Mouse (Mus musculus): ENCODE data around the gene Rpl27.
"Not testable (repeated sequence)": the region's sequence is repeated elsewhere in the genome, so short reads cannot be mapped to it uniquely, and the experiment has no call there.

Gene Rpl27

GRCm38 (mm10) chr11:101467477-101468262, 25.6 kb downstream of the Rpl27 start:
- peak; percentile 67 for DNase-seq (ENCODE audit: low read depth, low spot score)

- no peak for DNase-seq (ENCODE audit: low read depth, low spot score)
Observed at GRCm38 (mm10) chr11:101468263-101468688, 26.2 kb downstream of the Rpl27 start.

- DNase-seq (ENCODE audit: low read depth, low spot score) = no peak
Observed at GRCm38 (mm10) chr11:101468731-101469130, 26.6 kb downstream of the Rpl27 start.

DNA sequence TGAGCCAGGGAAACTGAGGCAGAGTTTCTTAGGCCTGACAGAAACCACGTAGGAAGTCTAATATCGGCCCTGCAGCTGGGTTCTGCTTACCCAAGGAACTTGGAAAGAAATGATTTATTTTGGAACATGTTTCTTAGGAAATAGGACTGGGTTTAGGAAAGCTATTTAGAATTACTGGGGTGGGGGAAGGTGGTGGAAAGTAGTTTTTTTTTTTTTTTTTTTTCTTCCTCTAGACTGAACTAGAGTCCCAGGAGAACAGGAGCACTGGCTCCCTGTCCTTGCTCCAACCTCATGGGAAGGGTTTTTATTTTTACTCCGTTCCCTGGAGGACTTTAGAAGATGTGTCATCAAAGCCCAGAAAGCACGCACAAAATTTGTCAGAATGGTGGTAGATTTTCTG, 27.1 kb downstream of the Rpl27 start:
- DNase-seq (ENCODE audit: low read depth, low spot score) = no peak

GRCm38 (mm10) chr11:101470206-101470605, 28.1 kb downstream of the Rpl27 start:
- DNase-seq (ENCODE audit: low read depth, low spot score) = no peak

- no peak for DNase-seq (ENCODE audit: low read depth, low spot score)
Observed at GRCm38 (mm10) chr11:101471926-101472325, 29.8 kb downstream of the Rpl27 start.

- no peak for DNase-seq (ENCODE audit: low read depth, low spot score)
Observed at GRCm38 (mm10) chr11:101472336-101472735, 30.2 kb downstream of the Rpl27 start.

- not testable (repeated sequence) for DNase-seq (ENCODE audit: low read depth, low spot score)
Observed at GRCm38 (mm10) chr11:101473686-101474085, 31.6 kb downstream of the Rpl27 start.

DNA sequence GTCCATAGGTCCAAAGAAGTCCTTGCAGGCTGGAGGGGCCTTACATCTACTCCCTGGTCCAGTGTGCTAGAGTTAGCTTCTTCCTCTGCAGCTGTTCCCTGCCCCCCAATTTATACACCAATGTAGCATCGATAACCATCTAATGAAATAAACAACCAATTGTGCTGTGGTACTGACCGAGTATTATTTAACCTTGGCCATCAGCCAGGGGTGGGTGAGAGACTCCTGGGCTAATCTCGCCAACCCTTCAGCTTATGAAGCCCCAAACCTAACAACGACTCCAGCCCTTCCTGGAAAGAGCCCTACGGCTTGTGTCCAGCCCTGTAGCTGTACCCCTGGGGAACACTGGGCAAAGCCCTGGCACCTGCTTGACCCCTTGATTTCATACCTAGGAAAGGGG, 32.2 kb downstream of the Rpl27 start:
- no peak for DNase-seq (ENCODE audit: low read depth, low spot score)

- not testable (repeated sequence) for DNase-seq (ENCODE audit: low read depth, low spot score)
Observed at GRCm38 (mm10) chr11:101476361-101476760, 34.3 kb downstream of the Rpl27 start.

DNA sequence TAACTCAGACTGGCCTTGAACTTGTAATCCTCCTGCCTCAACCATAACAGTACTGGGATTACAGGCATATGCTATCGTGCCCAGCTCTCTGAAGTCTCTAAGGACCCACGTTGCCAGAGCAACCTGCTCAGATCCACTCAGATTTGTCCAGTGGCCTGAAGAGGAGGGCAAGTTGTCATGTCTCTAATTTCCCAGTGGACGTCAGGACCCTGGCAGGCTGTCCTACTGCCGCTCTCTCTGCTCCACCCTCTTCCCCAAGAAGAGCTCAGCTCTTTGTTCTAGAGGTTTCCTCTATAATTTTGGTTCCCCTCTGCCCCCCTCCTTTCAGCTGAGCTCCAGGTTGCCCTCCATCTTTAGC, 35.1 kb downstream of the Rpl27 start:
- no peak for DNase-seq (ENCODE audit: low read depth, low spot score)

GRCm38 (mm10) chr11:101477552-101478211, 35.6 kb downstream of the Rpl27 start:
- DNase-seq (ENCODE audit: low read depth, low spot score) = no peak

GRCm38 (mm10) chr11:101479171-101479635, 37.1 kb downstream of the Rpl27 start:
- no peak for DNase-seq (ENCODE audit: low read depth, low spot score)

GRCm38 (mm10) chr11:101480912-101481311, 38.8 kb downstream of the Rpl27 start:
- DNase-seq (ENCODE audit: low read depth, low spot score) = no peak

DNA sequence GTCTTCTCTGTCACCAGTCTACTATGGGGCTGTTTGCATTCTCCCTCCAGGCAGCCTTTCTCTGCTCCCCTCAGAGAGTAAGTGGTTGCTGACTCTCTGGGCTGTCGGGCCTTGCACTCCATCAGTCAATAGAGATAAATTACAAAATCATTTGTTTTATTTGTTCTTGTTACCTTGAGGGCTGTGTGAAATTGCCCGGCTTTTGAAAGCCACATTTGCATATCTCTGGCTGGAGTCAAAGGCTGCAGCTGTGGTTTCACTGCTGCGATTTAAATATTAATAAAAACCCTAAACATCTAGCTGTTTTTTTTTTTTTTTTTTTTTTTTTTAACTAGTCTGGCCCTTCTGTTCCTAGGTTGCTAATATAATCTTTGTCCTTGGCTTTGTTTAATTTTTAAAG, 41.7 kb downstream of the Rpl27 start:
- no peak for DNase-seq (ENCODE audit: low read depth, low spot score)

DNA sequence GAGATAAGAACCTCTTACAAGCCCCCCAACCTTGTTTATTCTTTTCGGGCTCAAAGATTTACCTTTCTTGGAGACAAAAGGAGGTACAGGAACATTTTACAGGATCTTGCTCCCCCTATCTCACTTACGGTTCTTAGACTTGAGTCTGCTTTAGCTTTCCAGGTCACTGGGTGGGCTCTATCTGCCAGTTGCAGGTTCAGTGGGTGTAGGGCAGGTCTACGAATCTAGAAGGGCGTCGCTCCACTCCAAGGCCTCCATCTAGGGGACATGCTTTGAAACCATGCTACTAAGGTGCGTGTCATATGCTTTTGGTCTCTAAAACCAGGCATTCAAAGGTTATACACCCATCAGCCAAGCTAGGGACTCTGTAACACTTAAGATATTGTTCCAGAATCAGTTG, 42.1 kb downstream of the Rpl27 start:
- no peak for DNase-seq (ENCODE audit: low read depth, low spot score)

- no peak for DNase-seq (ENCODE audit: low read depth, low spot score)
Observed at GRCm38 (mm10) chr11:101484814-101485213, 42.7 kb downstream of the Rpl27 start.

DNA sequence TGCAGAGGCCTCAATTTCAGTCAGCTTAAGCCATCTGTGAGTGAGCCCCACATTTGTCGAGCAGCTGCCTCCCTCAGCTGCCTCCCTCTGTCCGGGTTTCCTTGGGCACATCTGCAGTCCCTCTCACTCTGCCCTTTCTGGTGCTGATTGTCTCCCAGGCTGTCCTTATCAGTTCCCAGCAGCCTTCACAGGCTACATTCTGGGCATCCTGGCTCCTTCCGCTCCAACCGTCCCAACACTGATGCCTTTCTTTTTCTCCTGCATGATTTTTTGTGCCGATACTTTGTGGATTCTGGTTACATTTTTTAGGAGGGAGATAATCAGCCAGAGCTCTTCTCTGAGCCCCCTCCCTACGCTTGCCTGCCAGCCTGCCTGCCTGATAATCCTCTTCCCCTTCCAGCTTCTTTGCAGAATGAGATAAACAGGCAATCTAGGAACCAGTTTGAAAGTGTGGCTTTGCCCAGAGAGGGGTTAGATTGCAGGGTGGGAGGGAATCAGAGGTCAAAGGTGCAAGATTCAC, 43.5 kb downstream of the Rpl27 start:
- DNase-seq (ENCODE audit: low read depth, low spot score) = no peak

DNA sequence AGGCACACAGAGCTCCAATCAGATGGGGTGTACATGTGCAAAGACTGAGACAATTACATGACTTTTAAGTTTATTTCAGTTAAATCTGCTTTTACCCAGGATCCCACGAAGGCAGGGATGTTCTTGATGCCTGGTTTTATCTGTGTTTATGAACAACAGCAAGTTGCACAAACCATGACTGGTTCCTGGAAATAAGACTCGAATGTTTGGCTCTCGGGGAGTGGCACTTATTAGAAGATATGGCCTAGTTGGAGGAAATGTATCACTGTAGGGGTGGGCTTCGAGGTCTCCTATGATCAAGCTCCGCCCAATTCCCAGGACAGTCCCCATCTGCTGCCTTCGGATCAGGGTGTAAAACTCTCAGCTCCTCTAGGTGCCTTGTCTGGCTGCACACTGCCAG, 44.0 kb downstream of the Rpl27 start:
- no peak for DNase-seq (ENCODE audit: low read depth, low spot score)

Measured in skeletal muscle tissue, adult 2 months (tissue).